Mouse (Mus musculus) kidney, adult 18-20 months (tissue): Measurements from ENCODE around the gene Luc7l.
A peak's percentile ranks its signal among the peaks of the same experiment; 100 is the strongest.
"Not testable (repeated sequence)": the region's sequence is repeated elsewhere in the genome, so short reads cannot be mapped to it uniquely, and the experiment has no call there.

Source experiments
- DNase-seq: peaks from one replicate; pipeline ENCODE4 v3.0.0; 2021

Luc7l gene

DNA sequence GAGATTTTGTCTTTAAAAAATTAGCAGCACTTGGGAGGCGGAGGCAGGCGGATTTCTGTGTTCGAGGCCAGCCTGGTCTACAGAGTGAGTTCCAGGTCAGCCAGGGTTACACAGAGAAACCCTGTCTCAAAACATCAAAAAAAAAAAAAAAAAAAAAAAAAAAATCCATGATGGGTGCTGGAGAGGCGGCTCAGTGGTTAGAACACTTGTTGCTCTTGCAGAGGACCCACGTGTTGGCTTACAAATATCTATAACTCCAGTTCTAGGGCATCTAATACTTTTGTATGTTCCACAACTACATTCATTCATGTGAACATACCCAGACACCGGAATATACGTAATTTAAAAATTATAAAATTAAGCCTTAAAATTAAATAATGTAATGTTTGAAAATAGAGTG is 2.6 kb downstream of the Luc7l start:
- DNase-seq, result no peak

DNA sequence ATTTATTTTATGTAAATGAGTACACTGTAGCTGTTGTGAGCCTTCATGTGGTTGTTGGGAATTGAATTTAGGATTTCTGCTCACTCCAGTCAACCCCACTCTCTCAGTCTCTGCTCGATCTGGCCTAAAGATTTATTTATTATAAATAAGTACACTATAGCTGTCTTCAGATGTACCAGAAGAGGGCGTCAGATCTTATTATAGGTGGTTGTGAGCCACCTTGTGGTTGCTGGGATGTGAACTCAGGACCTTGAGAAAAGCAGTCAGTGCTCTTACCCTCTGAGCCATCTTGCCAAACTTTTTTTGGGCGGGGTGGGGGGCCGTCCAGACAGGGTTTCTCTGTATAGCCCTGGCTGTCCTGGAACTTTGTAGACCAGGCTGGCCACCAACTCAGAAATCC is 9.1 kb downstream of the Luc7l start:
- DNase-seq, result no peak

DNA sequence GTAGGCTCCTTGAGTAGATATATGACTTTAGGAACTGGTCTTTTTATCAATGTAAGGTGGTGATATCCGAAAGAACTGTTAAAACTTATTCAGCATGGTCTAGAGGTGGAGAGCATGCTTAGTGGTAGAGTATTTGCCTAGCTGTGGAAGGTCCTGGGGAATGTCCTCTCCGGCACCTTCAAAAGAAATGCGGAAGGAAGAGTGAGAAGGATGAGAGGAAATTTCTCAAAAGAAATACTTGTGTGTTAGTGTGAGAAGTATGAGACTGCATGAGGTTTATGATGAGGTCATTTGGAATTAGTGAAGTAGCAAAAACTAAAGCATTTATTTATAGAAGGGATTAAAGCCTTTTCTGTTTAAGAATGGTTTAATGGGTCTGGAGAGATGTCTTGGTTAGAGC is 9.7 kb downstream of the Luc7l start:
- DNase-seq, result no peak

DNA sequence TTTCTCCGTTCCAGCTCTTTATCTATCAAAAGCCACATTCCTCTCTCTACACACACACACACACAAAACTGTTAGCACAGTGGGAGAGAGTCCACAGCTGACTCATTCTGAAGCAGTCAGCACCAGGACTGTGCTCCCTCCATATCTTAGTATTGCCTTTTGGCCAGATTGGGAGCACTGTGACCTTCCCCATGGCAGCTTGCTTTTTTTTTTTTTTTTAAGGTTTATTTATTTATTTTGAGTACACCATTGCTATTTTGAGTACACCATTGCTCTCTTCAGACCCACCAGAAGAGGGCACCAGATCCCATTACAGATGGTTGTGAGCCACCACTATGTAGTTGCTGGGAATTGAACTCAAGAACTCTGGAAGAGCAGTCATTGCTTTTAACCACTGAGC is 16.2 kb downstream of the Luc7l start:
- no peak for DNase-seq

DNA sequence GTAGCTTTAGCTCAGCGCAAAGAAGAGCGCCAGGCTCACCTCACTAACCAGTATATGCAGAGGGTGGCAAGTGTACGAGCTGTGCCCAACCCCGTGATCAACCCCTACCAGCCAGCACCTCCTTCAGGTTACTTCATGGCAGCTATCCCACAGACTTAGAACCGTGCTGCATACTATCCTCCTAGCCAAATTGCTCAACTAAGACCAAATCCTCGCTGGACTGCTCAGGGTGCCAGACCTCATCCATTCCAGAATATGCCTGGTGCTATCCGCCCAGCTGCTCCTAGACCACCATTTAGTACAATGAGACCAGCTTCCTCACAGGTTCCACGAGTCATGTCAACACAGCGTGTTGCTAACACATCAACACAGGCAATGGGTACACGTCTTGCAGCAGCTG is 16.9 kb downstream of the Luc7l start:
- not testable (repeated sequence) for DNase-seq

DNA sequence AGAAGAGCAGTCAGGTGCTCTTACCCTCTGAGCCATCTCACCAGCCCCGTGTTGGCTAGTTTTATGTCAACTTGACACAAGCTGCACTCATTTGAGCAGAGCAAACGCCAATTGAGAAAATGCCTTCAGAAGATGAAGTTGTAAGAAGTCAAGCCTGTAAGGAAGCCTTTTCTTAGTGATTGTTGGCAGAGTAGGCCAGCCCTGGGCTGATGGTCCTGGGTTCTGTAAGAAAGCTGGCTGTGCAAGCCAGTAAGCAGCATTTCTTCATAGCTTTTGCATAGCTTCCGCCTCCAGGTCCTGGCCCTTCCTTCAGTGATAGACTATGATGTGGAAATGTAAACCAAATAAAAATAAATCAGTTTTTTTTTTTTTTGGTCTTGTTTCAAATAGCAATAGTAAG is 19.9 kb downstream of the Luc7l start:
- no peak for DNase-seq

DNA sequence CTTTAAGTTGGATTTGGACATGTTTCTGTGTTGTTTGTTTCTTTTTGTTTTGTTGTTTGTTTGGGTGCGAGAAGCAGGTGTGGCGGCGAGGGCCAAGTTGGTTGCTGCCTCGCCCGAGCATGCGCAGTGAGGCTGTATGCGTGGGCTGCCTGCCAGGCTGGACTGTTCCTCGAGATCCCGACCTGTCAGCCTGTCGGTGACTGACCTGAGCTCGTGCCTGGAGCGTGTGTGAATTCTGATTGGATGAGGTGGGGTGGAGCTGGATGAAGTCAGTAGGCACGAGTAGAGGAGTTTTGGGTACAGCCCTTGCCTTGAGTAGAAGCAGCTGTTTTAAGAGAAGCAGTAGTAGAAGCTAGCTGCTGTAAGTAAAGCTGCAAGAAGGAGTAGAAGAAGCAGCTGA is 23.2 kb downstream of the Luc7l start:
- no peak for DNase-seq

DNA sequence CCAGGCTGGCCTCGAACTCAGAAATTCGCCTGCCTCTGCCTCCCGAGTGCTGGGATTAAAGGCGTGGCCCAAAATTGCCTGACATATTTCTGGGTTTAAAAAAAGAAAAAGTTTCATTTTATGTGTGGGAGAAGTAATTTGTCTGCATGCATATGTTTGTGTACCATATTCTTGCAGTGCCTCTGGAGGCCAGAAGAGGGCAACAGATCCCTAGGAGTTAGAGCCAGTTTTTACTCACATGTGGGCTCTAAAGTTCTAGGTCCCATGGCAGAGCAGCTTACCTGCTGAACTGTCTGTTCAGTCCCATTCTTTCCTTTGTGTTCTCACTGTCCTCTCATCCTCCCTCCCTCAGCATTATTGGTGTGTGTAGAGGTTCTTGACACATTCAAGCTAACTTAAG is 24.0 kb downstream of the Luc7l start:
- peak; percentile 50 for DNase-seq

DNA sequence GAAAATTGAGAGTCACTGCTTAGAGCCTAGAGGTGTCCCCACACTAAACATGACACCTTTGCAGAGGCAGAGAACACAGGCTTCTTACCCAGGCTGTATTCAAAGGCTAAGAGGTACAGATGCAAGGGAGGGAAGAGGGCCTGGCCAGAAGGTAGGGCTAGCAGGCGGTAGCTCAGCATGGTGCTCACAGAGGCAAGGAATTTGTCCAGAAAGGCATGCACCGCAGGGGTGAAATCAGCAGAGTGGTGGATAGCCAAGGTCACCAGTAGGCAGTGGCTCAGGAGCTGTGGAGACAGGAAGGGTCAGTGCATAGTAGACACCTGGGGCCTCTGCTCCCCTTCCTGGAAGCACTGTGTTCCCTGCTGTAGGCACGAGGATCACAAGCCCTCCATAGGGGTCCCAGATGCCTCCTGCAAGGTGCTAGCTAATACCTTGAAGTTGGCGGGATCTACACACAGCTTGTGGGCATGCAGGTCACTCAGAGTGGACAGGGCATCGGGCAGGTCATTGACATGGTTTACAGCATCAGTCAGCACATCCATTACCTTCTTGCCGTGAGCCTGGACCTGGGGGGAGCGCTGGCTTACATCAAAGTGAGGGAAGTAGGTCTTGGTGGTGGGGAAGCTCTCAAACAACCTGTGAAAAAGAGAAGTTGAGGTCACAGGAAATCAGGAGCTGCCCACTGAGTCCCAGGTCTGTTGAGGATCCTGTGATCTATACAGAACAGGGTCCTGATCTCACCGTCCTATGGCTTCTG is 33.7 kb downstream of the Luc7l start:
- DNase-seq, result no peak

DNA sequence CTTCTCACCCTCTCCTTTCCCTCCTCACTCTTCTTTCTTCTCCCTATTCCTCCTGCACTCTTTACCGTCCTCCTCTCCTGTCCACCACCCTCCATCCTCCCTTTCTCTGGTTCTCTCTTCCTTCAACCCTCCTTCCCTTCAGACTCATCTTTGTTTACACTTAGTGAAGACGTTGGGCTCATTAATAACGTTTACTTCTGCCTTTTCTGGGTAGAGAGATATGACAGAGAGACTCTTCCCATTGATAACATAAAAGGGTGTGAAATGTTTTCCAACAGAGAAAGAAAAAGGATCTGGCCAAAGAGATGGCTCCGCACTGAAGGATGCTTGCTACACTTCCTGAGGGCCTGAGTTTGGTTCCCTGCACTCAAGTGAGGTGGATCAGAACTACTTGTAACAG is 36.8 kb downstream of the Luc7l start:
- DNase-seq, result no peak

DNA sequence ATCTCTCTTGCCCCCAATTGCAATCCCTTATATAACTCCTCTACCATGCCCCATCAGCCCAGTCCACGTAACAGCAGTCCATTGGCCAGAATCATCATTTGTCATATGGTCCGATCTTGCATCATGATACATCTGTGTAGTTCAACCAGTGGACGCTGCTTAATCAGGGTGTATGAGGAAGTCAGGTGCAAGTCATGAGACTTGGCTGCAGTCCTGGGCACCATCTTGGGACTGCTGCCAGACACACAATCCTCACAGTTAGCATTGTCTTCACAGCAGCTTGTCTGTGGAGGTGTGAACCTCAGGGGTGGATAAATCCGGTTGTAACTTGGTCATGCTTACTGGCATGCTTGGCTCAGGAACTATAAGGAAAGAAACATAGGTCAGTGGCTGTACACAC is 45.6 kb downstream of the Luc7l start:
- DNase-seq, result not testable (repeated sequence)

DNA sequence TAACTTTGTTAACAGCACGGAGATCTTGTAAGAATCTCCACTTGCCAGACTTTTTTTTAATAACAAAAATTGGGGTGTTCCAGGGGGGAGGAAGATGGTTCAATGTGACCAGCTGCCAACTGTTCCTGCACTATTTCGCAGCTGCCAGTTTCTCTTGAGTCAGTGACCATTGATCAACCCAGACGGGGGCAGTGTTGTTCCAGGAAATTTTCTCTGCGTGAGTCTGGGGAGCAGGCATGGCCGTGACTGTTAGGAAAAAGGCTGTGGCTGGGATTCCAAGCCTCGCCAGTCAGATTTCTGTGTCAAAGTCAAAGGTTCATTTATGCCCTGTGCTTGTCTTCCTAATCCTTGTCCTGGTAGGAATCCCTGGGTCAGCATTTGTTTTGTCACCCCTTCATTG is 61.6 kb downstream of the Luc7l start:
- peak; percentile 86 for DNase-seq

DNA sequence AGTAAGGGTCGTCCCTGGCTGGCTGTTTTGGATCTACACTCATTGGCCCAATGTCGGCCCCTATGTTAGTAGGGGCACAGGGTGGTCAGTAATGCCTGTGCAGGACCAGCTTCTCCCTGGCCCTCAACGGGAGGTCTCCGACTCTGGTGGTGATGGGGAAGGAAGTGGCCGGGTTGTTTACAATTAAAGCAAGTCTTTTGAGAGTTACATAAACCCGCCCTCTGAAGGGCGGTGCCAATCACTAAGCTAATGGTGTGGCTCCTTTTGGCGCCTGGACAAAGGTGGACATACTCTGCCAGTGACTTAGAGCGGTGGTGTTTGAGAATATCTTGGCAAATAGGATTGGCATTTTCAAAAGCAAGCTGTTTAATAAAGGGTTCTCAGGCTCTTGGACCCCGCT is 62.8 kb downstream of the Luc7l start:
- DNase-seq, result peak; percentile 30

DNA sequence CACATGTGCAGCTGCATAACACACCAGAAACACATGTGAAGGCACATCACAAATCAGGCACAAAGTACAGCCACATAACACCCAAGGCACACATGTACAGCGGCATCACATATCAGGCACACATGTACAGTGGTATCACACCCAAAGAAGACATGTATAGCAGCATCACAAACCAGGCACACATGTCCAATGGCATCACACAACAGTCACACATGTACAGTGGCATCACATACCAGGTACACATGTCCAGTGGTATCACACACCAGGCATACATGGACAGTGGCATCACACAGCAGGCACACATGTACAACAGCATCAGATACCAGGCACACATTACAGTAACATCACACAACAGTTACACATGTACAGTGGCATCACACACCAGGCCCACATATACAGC is 65.7 kb downstream of the Luc7l start:
- no peak for DNase-seq
